Mouse (Mus musculus) ES-CJ7 (cell line): ENCODE results near the gene Gstm2.
"Not testable (repeated sequence)": the region's sequence is repeated elsewhere in the genome, so short reads cannot be mapped to it uniquely, and the experiment has no call there.

Source experiments
- DNase-seq: peaks from one replicate; pipeline ENCODE4 v3.0.0; 2011; ENCODE audit warnings: low read depth, low spot score

The Gstm2 gene

GRCm38 (mm10) chr3:107996576-107996975 is 10.3 kb upstream of the Gstm2 start:
- peak; percentile 57 for DNase-seq

DNA sequence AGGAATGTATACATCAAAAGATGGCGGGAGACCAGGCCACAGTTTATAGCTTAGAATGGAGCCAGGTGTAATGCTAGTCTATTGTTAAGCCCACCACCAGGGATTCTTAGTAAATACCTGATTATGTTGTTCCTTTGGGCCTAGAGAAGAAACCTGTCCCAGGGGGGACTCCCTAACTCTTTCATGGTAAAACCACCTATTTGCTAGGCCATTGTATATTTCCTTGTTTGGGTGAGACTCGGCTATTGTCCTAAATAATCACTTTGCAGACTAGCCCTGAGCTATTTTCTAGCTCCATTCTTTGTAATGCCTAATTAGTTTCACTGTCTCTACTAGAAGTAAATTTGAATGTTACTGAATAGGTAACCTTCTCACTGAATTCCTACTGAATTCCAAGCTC is 9.7 kb upstream of the Gstm2 start:
- DNase-seq = peak; percentile 79

DNA sequence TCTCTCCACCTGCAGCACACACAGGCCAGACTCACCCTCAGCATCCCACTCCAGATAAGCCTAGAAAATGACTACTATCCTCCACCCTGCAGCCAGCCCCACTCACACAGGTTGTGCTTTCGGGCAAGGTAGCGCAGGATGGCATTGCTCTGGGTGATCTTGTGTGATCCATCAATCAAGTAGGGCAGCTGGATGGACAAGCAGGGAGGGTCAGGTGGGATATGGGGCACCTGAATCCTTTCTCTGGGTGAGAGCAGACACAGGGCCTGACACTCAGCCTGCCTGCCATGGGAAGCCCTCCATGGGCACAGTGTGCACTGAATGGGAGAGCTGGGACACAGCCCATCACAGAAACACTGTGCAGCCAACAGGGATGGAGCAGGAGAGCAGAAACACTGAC is 1.1 kb downstream of the Gstm2 start:
- DNase-seq = not testable (repeated sequence)

DNA sequence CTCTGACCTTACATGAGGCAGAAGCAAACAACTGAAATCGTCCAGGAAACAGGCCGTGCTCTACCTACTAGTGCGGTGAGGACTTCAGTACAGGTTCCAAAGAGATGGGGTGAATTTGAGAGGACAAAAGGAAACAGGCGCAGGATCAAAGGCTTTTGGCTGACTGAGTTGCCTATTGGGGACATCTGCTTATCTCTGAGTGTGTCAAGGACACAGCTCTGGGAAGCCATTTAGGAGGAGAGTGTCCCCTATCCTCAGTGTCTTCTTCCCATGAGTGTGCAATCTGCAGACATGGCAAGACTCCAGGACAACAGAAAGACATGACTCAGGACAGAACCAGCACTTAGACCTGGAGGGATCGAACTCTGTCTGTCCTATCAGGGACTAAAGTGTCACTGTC is 1.8 kb downstream of the Gstm2 start:
- no peak for DNase-seq

- no peak for DNase-seq
These were observed 2.5 kb downstream of the Gstm2 start for GRCm38 (mm10) chr3:107983771-107984170.

DNA sequence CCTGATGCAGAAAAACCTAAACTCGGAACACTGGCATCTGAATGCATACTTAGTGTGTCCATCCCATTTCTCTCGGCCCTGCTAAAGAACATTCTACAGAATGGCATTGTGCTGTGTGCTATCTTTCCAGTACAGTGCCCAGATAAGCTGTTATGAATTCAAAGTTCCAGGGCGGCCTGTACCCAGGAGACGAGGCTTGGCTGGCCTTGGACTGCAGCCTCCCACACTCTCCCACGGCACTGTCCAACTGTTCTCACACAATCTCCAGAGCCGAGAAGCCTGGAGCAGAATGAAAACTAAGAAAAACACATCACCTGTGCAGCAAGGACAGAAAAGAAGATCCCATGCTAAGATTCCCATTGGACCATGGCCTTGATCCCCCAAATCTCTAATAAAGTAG is 3.5 kb downstream of the Gstm2 start:
- DNase-seq = no peak

DNA sequence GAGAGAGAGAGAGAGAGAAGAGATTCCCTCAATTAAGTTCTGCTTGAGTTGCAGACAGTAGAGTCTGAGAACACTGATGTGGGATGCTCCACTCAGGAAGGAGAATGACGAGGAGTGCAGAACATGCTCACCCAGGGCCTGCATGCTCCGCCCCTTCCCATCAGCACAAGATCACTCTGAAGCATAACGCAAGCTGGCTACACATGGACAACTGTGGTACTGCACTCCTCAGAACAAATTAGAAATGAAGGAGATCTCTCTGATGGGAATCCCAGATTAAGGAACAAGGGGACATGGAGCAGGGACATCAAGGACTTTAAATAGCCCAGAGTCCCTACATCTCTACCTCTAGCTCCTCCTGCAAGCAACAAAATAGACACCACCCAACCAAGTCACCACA is 5.0 kb downstream of the Gstm2 start:
- DNase-seq = peak; percentile 30

GRCm38 (mm10) chr3:107977691-107978090 is 8.6 kb downstream of the Gstm2 start:
- DNase-seq = no peak

GRCm38 (mm10) chr3:107974237-107974636 is 12.0 kb downstream of the Gstm2 start:
- no peak for DNase-seq

GRCm38 (mm10) chr3:107972070-107972469 is 14.2 kb downstream of the Gstm2 start:
- no peak for DNase-seq

GRCm38 (mm10) chr3:107971101-107971500 is 15.2 kb downstream of the Gstm2 start:
- DNase-seq = not testable (repeated sequence)

DNA sequence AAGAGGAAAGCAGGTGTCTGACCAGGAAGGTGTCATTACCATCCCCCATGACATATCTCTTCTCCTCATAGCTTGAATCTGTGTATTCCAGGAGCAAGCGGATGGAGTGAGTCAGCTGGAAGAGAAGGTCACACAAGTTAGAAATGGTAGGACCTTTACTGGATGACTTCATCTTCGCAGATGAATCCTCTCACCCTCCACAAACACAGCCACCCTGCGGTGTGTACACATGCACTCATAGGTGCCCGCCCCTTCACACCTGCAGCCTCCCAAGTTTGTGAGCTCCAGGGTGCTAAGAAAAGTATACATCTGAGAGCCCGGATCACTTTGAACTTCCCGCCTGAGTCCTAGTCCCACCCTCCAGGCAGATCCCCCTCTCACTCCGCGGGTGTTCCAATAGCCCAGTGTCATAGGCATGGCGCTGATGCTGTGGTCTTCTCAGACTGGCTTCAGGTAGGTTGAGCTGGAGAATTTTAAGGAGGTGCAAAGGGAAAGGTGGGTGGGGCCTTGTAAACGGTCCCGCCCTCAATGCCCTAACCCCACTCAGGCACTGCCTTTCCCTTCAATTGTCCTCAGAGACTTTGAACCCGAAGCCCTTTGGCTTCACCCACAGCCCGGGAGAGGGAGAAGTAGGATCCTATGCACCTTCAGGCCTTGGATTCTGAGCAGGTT is 17.4 kb downstream of the Gstm2 start, which contains the start of gene Gstm3:
Gene Gstm3 (minus strand): TSS at position 560 of the 672 bp plus-strand sequence.
- peak; percentile 41 for DNase-seq

DNA sequence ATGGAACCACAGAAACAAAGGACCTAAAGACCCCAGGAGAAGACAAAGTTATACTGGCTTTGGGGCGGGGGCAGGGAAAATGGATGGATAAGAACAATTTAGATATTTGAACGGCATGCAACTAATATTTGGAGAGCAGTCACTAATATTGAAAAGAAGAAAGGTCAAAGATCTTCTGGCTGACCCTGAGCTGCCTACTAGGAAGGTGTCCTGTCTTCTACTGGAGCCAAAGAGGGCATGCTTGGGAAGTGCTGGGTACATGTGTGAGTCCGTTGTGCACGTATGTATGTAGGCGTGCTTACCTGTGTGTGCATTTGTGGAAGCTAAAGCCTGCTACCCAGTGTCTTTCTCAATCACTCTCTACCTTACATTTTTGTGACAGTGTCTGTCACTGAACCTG is 19.6 kb downstream of the Gstm2 start:
- DNase-seq = no peak

GRCm38 (mm10) chr3:107965592-107965991 is 20.7 kb downstream of the Gstm2 start:
- peak; percentile 33 for DNase-seq

DNA sequence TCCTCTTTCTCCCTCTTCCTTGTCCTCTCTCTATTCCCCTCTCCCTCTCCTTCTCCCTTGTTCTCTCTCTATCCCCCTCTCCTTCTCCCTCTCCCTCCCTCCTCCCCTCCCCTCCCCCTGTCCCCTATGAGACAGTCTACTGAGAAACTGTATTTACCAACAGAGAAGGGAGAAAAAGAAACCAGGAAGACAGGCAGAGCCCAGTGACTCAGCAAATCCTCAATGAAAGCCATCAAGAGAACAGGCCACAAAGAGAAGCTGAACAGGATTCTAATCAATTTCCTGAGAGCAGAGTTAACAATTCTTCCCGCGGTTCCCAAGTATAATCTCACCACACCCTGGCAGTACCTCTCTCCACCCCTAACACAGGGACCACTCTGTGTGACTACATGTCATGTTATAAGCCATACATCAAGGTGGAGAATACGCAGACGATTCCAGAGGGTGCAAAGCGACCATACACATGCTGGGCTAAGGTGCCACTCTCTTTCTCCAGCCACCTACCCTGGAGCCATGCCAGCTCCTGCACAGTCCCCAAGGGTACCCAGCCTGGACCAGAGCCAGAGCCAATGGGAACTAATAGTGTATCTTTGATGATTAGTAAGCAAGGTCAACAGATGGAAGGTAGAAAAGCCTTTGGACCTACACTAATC is 21.5 kb downstream of the Gstm2 start:
- DNase-seq = no peak

GRCm38 (mm10) chr3:107964026-107964425 is 22.2 kb downstream of the Gstm2 start:
- no peak for DNase-seq

- DNase-seq = not testable (repeated sequence)
These were observed 31.0 kb downstream of the Gstm2 start for GRCm38 (mm10) chr3:107955260-107955659.

DNA sequence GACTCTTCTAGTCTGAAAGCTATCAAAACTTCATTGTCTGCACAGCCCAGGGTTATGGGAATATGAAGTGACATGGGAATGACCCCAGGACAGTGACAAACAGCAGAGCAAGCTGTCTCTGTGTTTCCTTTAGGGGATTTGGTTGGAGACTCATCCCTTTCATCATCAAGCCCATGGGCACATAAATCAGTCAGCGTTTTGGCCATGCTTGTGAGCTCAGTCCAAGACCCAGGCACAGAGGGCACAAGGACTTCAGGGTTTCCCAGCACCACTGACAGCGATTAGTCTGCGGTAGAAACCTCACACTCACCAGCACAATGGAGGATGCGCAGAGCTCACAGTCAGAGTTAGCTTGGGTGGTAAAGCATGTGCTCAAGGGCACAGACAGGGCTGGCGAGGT is 32.3 kb downstream of the Gstm2 start:
- DNase-seq = no peak

- peak; percentile 79 for DNase-seq
These were observed 32.9 kb downstream of the Gstm2 start for GRCm38 (mm10) chr3:107953328-107953755.

GRCm38 (mm10) chr3:107950531-107950930 is 35.7 kb downstream of the Gstm2 start:
- no peak for DNase-seq

- not testable (repeated sequence) for DNase-seq
These were observed 36.8 kb downstream of the Gstm2 start for GRCm38 (mm10) chr3:107949461-107949860.

DNA sequence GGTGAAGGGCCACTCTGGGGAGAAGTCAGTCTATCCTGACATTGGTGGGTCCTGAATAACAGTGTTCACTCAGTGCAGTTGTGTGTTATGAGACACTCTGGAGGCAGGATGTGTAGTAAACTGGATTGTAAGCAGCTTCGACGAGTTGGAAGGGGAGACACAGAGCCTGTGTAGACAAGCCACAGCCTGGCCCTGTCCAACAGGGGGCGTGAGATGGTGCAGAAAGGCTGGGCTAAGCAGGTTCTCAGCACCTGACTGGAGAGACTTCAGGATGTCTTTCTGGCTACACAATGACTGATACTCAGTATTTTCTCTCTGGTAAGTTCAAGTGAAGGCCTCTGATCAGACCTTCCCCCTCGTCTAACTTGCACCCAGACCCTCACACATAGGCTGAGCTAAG is 40.5 kb downstream of the Gstm2 start:
- DNase-seq = no peak
